Mouse (Mus musculus): Measurements from ENCODE around the gene Pik3c2a. TPM values are rescaled to one million over a fixed set of nuclear protein-coding genes. Genes with fewer than 3 reads are reported as not detected.
"Not testable (repeated sequence)": the region's sequence is repeated elsewhere in the genome, so short reads cannot be mapped to it uniquely, and the experiment has no call there.

The Pik3c2a gene
- total RNA-seq, 2 experiments from 2014 or later, result 1.8 to 5.2 TPM

DNA sequence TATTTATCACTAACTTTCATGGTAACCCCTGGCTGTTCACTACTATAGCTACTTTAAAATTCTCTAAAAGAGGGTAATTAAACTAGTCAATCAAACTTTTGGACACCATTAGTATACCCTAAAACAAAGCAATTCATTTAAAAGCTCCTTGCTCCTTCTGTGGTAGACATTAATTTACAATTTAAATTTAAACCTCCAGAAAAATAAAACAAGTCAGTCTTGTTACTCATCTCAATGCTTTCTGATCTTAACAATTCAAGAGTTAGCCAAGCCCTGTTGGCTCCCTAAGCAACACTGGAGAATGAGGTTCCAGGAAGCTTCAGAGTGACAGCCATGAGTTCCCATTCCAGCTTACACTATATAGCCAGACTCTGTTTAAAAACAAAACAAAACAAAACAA is 22.2 kb downstream of the Pik3c2a start:
- no peak for ATAC-seq (replicated peaks; ENCODE audit: low FRiP score, low TSS enrichment, poor library complexity, severe bottlenecking)

DNA sequence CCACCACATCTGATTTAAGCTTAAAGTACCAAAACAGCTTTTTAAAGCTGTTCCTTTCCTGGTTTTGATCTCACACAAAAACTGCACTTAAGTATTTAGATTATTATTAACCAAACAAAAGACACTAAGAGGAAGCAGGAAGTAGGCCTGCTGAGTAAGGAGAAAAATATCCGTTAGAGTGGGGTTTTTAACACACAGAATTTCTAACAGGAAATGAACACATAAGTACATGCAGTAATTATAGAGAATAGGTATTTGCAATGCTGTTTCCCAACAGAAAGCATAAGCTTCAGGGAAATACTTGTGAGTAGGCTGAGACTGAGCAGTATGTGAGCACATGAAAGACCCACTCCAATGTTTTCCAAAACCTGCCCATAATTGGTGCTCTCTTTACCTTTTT is 33.8 kb downstream of the Pik3c2a start:
- ATAC-seq (replicated peaks; ENCODE audit: low FRiP score, low TSS enrichment, poor library complexity, severe bottlenecking), result no peak

DNA sequence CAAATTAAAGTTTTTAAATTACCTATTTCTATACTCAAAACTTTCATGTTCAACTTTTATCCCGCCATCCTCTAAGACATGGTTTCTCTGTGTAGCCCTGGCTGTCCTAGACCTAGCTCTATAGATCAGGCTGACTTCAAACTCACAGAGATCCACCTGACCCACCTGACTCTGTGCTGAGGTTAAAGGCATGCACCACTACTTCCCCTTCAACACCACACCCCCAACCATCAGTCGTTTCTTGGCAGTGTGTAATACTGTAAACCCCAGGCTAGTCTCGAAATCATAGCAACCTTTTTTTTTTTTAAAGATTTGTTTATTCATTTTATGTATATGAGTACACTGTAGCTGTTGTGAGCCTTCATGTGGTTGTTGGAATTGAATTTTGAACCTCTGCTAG is 50.9 kb downstream of the Pik3c2a start:
- no peak for ATAC-seq (replicated peaks; ENCODE audit: low FRiP score, low TSS enrichment, poor library complexity, severe bottlenecking)

DNA sequence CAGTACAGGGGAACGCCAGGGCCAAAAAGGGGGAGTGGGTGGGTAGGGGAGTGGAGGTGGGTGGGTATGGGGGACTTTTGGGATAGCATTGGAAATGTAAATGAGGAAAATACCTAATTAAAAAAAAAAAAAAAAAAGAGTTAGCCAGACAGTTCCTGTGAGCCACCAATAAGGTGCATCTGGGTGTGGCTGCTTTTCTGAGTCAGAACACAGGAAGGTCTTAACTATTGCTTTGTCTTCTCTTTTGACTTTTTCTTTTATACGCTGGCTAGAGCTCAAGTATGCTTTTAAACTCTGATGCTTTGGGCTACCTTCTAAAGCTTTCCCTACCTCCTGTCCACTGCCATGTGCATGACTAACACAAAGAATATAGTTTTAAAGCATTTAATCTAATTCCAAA is 55.9 kb downstream of the Pik3c2a start:
- ATAC-seq (replicated peaks; ENCODE audit: low FRiP score, low TSS enrichment, poor library complexity, severe bottlenecking), result not testable (repeated sequence)

DNA sequence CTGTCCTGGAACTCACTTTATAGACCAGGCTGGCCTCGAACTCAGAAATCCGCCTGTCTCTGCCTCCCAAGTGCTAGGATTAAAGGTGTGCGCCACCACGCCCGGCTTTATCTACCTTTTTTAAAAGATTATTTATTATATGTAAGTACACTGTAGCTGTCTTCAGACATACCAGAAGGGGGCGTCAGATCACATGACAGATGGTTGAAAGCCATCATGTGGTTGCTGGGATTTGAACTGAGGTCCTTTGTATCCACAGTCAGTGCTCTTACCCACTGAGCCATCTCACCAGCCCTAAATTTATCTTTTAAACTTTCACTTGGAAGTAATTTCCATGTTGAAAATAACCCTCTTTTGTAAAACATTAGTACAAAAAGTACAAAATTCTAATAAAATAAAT is 64.1 kb downstream of the Pik3c2a start:
- ATAC-seq (replicated peaks; ENCODE audit: low FRiP score, low TSS enrichment, poor library complexity, severe bottlenecking), result not testable (repeated sequence)

DNA sequence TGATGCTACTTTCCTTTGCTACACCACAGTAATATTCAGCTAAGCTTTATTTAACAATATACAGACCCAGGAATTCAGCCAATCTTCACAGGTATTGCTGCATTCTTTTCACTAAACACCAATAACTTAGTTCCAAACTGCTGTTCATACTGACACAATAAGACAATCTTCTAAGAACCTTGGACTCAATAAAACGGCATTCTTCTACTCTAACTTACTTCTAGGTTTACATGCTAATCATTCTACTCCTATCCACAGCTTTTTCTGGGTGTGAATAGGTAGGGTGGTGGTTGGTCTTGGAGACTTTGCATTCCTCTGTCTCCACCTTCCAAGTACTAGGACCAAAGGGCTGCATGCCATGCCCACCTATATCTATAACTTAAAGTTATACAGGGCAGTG is 69.0 kb downstream of the Pik3c2a start:
- no peak for ATAC-seq (replicated peaks; ENCODE audit: low FRiP score, low TSS enrichment, poor library complexity, severe bottlenecking)

DNA sequence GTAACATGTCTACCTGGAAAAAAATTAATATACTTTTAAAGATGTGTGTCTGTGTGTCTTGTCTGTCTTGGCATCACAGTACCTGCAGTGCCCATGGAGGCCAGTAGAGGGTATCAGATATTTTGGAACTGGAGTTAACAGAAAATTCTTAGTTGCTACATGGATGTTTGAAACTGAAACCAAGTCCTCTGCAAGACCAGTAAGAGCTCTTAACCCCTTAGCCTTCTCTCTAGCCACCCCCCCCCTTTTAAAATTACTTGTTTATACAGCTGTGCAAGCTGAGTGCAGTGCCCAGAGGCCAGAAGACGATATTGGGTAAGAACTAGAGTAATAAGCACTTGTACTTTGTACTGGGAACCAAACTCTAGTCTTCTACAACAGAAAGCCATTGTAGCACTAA is 107.0 kb downstream of the Pik3c2a start:
- ATAC-seq (replicated peaks; ENCODE audit: low FRiP score, low TSS enrichment, poor library complexity, severe bottlenecking), result peak; percentile 64

DNA sequence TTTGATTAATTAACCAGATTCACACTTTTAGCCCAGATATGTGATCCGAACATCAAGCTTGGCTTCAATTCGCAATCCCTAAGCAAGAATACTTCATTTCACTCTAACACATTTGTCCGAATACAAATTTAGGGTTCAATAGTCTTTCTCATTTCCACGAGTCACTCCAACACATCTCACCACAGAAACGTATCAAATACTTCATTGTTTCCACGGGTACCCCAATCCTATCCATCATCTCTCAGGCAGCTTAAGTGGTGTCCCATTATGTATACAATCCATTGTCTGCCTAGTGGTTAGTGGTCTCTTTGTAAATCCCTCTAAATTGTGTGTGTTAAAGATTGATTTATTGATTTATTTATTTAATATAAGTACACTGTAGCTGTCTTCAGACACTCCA is 108.1 kb downstream of the Pik3c2a start:
- ATAC-seq (replicated peaks; ENCODE audit: low FRiP score, low TSS enrichment, poor library complexity, severe bottlenecking), result no peak

DNA sequence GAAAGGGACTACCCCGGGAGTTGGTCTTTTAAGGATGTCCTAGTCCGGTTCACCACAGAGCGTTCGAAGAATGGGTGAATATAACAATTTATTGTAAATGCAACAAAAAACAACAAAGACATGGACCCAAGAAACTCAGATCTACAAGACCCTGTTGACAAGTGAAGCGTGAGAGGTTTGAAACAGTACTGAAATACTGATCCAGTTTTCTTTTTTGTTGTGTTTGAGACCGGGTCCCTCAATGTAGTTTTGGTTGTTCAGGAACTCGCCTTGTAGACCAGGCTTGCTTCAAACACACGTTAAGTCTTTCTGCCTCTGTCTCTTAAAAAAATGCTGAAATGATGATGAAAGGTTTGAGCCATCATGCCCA is 108.6 kb downstream of the Pik3c2a start:
- ATAC-seq (replicated peaks; ENCODE audit: low FRiP score, low TSS enrichment, poor library complexity, severe bottlenecking), result no peak

DNA sequence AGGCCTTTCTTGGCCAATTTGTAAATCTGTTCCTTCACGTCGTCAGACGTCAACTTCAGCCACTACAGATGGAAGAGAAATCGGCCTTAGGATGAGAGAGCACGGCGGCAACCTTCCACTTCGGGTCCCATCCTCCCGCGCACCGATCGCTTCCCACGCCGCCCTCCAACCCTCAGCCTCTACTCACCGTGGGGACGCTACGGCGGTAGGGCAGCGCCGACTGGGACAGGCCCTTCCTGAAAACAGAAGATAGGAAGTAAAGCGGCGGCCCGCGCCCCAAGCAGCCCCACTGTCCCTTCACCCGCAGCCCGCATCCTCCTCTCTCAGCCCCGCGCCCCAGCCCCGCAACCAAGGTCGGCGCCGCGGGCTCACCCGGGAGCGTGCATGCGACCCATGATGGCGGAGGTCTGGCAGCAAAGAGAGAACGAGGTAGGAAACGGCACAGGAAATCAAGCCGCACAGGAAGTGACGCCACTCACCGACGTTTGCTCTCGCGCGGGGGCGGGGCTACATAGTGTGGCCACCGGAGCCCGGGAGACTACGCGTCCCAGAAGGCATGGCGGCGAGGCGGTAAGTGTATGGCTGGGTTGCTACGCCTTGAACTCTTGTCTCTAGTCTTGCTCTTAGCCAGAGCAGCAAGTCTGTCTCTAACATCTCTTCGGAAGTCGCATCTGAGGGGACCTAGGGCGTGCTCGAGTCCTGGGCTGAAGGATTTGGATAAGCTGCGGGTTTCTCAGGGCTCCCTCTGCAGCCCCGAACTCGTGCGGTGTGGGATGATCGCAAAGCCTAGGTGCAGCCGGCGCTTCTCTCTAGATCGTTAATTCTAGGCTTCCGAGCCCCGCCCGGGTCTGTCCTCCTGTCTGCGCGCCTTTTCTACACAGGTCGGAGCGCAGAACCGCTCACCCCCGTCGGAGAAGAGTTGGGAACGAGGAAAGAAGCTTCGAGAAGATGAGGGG is 109.3 kb downstream of the Pik3c2a start, which contains the start of gene Rps13:
Gene Rps13 (minus strand): TSS at position 483 of the 956 bp plus-strand sequence.
- ATAC-seq (replicated peaks; ENCODE audit: low FRiP score, low TSS enrichment, poor library complexity, severe bottlenecking), result peak; percentile 95

DNA sequence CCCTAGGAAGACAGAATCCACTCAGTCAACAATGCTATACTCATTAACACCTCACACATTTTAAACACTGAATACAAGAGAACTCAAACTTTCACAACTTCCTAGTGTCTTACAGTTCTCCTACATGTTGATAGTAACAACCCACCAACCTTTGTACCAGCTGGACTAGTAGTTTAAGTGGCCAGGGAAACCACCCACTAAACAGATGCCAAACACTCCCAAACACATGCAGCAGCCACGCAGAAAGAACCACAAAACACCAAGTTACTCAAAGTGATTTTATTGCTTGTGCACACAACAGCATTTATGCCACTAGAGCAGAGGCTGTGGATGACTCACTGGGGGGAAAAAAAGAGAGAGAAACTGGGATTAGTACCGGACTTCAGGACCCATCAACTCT is 112.0 kb downstream of the Pik3c2a start:
- ATAC-seq (replicated peaks; ENCODE audit: low FRiP score, low TSS enrichment, poor library complexity, severe bottlenecking), result no peak

DNA sequence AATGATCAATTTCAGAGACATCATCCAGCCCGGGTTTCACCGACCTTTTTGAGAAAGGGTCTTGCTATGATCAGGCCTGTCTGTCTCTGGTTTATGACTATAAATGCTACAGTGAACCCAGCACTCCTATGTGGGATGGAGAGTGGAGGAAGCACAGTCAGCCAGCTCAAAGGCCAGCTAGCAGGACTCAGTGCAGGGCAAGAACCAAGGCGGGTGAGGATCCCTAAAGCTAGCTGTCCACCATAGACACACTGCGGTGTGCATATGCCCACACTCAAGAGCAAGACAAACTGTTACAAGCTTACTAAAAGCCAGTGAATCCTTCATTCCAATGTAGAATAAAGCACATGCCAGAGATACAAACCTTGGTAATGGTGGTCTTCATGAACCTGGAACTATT is 113.4 kb downstream of the Pik3c2a start:
- no peak for ATAC-seq (replicated peaks; ENCODE audit: low FRiP score, low TSS enrichment, poor library complexity, severe bottlenecking)

DNA sequence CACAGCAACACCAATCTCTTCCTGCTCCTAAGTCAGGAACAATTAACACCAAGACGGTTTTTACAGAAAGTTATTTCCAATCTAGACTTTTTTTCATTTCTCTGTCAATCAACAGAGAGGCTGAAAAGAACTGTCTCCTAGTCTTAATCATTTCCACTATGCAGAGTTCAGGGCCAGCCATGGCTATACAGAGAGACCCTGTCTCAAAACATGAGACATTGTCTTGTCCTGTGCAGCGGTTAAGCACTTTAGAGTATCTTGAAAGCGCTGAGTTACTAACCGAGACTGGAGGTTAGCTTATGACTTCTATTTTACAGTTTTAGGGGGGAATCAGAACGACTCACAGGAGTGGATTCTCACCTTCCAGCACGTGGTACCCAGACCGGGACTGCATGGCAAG is 114.5 kb downstream of the Pik3c2a start:
- no peak for ATAC-seq (replicated peaks; ENCODE audit: low FRiP score, low TSS enrichment, poor library complexity, severe bottlenecking)

DNA sequence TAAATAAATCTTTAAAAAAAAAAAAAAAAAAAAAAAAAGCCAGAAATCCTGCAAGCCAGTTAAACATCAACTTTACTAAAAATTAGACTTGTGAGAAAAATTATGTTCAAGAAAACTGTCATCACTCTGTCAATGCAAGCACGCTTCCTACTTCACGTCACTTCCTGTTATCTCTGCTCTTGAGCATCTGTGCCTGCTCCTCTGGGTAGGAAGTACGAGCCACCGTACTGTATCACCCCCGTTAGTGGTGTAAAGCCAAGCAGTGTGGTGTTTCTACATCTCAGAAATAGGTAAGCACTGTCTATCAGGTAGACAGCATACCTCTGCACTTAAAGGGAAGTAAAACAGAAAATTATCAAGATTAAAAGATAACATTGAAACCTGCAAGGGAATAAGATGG is 115.3 kb downstream of the Pik3c2a start:
- no peak for ATAC-seq (replicated peaks; ENCODE audit: low FRiP score, low TSS enrichment, poor library complexity, severe bottlenecking)

DNA sequence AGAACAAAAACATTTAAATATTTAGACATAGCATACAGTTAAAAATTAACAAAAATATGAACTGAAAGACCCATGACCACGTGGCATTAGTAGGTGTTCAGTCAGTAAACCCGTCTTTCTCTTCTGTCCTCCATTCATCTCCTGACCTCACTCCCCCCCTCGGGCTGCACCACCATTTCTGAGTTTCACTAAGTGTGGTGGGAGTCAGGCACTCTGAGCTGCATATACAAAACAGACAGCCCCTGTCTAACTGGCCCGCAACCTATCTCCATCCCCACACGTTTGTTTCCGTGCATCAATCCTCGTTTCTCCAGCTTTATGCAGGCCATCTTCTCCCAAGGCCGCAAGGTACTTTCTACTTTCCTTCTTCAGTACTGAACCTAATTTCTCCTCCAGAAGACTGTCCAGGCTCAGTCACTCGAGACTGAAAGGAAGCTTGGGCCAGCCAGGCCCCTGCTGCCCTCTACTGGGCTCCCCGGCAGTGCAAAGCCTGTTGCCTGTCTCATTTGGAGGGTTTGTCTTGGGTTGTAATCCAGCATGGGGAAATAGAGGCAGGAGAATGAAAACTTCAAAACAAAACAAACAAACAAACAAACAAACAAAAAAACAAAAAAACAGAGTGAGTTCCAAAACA is 119.8 kb downstream of the Pik3c2a start:
- ATAC-seq (replicated peaks; ENCODE audit: low FRiP score, low TSS enrichment, poor library complexity, severe bottlenecking), result peak; percentile 95

DNA sequence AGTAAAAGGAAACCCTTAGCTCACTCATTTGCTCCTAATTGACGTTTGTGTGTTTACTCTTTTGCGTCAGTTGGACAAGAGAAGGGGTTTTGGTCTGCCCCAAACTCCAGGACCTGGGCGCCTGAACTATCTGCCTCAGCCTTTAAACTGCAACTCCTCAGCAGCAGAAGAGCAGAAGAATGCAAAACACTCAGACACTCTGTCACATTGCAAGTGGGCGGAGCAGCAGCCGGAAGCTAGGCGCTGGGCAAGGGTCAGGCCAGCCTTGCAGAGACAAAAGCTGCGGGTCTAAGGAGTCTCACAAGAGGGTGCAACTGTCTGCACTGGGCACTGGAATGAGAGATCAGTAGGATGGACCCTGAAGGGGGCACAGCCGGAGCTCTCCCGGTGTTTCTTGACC is 133.8 kb downstream of the Pik3c2a start:
- ATAC-seq (replicated peaks; ENCODE audit: low FRiP score, low TSS enrichment, poor library complexity, severe bottlenecking), result peak; percentile 40

DNA sequence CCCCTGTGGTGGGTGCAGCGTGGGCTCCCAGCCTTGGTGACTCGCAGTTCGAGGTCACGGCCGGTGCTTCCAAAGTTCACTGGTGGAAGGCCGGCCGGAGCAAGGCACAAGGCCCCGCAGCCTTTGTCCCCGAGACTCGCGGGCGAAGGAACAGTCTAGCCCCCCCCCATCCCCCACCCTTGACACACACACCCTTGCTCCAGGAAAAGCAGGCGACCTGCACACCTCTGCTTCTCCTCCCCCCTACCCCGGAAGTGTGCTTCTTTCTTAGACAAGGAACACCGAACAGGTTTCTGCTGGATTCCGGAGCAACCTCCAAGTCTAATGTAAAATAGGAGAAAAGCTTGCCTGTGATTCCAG is 134.6 kb downstream of the Pik3c2a start:
- ATAC-seq (replicated peaks; ENCODE audit: low FRiP score, low TSS enrichment, poor library complexity, severe bottlenecking), result 0 out of 2 replicates have a peak, but pooled peaks have one; percentile 3

DNA sequence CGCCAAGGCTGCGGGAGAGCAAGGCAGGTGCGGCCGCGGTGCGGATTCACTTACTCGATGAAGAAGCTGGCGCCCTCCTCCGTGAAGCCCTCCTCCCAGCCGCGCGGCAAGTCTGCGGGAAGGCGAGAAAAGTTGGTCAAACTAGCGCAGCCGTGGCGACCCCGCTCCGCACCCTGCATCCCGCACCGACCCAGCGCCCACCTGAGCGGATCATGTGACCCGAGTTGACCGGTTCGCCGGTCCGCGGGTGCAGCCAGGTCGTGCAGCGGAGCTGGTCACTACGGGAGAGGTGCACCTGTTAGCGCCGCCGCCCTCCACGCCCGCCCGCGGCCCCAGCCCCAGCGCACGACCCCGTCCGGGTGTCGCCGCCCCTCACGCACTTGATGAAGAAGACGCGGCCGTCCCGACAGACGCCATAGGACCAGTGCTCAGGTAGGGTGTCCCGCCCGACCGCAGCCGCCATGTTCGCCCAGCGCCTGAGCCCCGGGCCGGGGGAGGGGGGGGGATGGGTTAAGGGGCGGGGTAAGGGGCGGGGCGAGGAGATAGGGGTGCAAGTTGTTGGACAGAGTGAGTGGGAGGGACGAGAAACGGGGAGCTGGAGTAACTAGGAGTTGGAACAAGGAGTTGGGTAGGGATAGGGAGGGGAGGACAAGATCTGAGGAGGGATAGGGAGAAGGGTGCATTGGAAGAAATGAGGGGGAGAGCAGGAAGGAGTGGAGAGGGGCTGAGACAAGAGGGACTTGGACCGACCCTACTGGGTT is 135.2 kb downstream of the Pik3c2a start, which contains the start of gene Plekha7:
Gene Plekha7 (minus strand): TSS at position 506 of the 761 bp plus-strand sequence.
- peak; percentile 34 for ATAC-seq (replicated peaks; ENCODE audit: low FRiP score, low TSS enrichment, poor library complexity, severe bottlenecking)

DNA sequence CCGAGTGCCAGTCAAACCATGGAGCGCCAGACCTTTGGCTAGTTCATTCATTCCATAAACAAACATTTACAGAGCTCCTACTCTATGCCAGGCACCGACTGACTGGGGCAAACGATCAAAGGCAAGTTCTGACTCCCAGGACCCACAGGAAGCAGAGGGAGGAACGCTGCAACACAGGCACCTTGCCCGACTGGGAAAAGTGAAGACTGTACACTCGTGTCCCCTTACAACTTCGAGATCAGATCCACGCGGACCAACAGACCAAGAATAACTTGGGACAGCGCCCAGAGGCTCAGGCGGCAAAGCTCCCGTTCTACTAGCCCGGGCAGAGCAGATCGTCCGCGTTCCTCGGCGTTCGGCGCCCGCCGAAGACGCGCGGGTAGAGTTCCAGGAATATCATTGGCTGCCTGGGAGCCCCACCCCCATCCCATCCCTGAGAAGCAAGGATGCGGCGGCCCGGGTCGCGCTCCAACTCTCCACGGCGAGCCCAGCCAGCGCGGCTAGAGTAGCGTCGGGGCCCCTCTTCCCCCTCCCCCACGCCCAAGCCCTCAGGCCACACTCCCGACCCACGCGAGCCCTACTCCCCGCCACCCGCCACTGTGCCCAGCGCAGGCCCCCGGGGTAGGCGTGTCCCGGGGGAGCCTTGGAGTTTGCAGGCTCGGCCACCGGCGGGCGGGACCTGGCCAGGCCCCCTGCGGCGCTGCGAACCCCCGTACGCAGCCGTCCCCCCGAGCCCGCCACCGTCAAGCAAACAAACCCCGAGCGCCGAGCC is 136.0 kb downstream of the Pik3c2a start:
- ATAC-seq (replicated peaks; ENCODE audit: low FRiP score, low TSS enrichment, poor library complexity, severe bottlenecking), result peak; percentile 53
